Mouse (Mus musculus) spleen, embryonic (tissue): ENCODE results near the gene Gm1604a.
"Not testable (repeated sequence)": the region's sequence is repeated elsewhere in the genome, so short reads cannot be mapped to it uniquely, and the experiment has no call there.

Source experiments
- CTCF ChIA-PET: fragments of 350-600 bp; sonication (Branson Sonifier 250); formaldehyde crosslinking; loops from one replicate; lab custom pipeline; 2022; lab: Charles Lee

Gene Gm1604a

GRCm38 (mm10) chr17:7025257-7025656 is at the start of gene Gm1604a:
Gene Gm1604a, plus strand, starts transcription at chr17:7025568.
- CTCF ChIA-PET: not testable (repeated sequence)

GRCm38 (mm10) chr17:6978287-6979248 is 46.8 kb upstream of the Gm1604a start, which contains the start of gene Gm49721:
Gene Gm49721, plus strand, starts transcription at chr17:6978904.
- CTCF ChIA-PET: not testable (repeated sequence)

GRCm38 (mm10) chr17:6979380-6979779 is 46.0 kb upstream of the Gm1604a start:
- CTCF ChIA-PET: interaction anchor here (0.7 kb wide), 1 partner anchor 13 kb away, joined by 3 read pairs; no protein-coding TSS in a partner anchor

DNA sequence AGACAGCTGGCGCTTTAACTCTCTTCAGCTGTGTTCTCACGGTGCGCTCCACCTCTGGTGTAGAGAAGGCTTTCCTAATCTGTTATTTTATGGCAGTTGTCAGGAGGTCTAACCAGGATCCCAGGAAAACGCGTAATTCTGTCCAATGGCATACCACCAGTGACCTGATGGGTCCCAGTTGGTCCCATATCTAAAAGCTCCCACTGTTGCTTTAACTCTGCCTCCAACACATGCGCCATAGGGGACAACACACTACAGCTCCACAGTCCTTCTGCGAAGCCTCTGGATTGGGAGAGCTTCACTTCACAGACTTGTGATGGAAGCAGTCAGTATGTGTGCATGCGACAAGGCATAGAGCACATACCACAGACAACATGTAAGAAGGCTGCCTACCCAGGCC is 45.2 kb upstream of the Gm1604a start:
- CTCF ChIA-PET: not testable (repeated sequence)

DNA sequence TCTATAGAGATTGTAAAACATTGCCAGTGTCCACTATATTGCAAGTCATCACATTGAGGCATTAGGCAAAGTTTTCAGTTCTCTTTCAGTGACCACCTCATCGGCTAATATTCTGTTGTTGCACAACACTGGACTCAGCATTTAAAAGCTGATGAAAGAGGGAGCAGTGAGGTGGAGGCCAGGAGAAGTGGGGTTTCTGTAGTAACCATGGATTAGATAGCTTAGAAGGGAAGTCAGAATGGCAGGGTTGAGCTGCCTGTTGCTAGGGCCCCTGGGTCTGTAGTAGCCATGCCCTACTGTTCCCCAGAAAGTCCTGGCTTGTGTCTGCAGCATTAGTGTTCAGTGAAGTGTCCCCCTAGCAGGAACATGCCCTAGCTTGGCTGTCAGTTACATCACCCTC is 39.2 kb upstream of the Gm1604a start:
- CTCF ChIA-PET: not testable (repeated sequence)

DNA sequence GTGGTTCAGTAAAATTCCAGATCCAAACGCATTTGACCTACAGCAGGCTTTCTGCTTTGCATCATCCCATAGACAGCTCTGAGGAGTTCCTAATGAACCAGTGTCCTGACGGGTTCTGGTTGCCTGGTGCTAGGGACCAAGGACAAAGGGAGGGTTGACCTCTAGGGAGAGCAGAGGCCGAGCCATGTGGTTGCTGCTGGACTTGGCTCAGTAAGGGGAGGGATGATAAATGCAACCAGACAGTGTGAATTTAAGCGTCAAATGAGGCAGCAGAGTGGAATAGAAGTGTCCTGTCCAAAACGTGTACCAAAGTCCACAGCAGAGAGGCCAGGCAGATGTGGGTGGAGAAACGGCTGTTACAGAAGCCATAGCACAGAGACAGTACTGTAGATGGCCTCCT is 29.9 kb upstream of the Gm1604a start:
- CTCF ChIA-PET: not testable (repeated sequence)

GRCm38 (mm10) chr17:6996826-6997225 is 28.5 kb upstream of the Gm1604a start:
- CTCF ChIA-PET: not testable (repeated sequence)

GRCm38 (mm10) chr17:6997778-6998490 is 27.4 kb upstream of the Gm1604a start:
- CTCF ChIA-PET: not testable (repeated sequence)

- CTCF ChIA-PET: not testable (repeated sequence)
These were observed 23.4 kb upstream of the Gm1604a start for GRCm38 (mm10) chr17:7001790-7002585.

- CTCF ChIA-PET: not testable (repeated sequence)
These were observed 22.0 kb upstream of the Gm1604a start for GRCm38 (mm10) chr17:7003392-7003791.

- CTCF ChIA-PET: not testable (repeated sequence)
These were observed 19.7 kb upstream of the Gm1604a start for GRCm38 (mm10) chr17:7005646-7006045.

DNA sequence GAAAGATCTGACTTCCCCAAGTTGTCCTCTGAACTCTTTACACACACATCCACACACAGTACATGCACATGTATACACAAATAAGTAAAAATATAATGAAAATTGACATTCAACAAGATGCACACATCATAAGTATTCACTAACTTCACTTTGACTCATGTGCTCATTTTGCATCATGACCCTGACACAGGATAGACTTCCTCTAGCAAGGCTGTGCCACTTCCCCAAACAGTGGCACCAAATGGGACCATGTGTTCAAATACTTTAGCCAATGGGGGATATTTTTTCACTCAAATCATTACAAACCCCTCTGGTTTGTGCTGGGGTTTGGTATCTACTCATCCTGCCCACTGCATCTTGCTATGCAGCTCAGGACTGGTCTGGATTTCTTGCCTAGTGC is 16.5 kb upstream of the Gm1604a start:
- CTCF ChIA-PET: not testable (repeated sequence)

- CTCF ChIA-PET: not testable (repeated sequence)
These were observed 15.9 kb upstream of the Gm1604a start for GRCm38 (mm10) chr17:7009440-7009839.

GRCm38 (mm10) chr17:7009901-7010300 is 15.5 kb upstream of the Gm1604a start:
- CTCF ChIA-PET: not testable (repeated sequence)

GRCm38 (mm10) chr17:7014190-7014589 is 11.2 kb upstream of the Gm1604a start:
- CTCF ChIA-PET: not testable (repeated sequence)

DNA sequence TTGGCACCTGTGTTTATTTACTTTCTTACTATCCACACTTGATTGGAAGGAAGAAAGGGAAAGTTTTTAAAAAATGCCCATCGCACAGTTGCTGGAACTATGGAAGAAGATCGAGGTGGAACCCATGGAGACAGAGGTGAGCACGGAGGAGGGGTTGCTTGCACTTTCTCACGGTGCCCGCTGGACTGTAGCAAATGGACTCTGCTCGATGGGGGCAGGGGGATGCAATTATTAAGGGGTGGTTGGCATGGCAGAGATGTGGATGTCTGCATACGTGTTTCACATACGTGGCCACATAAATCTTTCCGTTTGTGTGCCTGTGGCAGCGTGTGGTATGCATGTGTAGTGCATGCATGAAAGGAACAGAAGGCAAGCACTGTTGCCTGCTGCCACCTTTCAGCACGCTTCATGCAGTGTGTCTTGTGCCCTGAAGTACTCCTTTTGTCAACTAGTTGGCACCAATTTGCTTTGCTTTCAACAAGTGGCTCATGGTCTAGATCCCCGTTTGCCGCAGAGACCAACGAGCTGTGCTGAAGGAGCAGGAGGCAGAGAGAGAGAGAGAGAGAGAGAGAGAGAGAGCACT is 487 bp downstream of the Gm1604a start:
- CTCF ChIA-PET: not testable (repeated sequence)

DNA sequence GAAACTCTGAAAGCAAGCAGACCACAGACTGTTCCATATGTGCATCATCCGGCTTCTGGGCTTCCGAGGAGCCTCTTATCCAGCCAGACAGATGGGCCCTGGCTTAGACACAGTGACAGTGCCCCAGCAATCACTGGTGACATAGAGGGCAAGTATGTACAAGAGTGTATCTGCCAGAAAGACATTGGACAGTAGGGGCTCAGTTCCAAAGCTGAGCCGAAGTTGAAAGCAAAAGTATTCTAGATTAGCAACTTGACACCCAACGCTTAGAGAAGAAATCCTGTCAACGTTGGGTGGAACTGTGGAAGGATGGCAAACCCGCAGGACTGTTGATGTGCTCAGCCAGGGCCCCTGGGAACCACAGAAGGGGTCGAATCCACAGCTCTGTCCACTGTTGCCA is 4.8 kb downstream of the Gm1604a start:
- CTCF ChIA-PET: not testable (repeated sequence)

GRCm38 (mm10) chr17:7030622-7031174 is 5.3 kb downstream of the Gm1604a start:
- CTCF ChIA-PET: not testable (repeated sequence)

- CTCF ChIA-PET: not testable (repeated sequence)
These were observed 8.1 kb downstream of the Gm1604a start for GRCm38 (mm10) chr17:7033192-7034166.
